Mouse (Mus musculus) midbrain, embryonic 10.5 days (tissue): ENCODE measurements around the gene Lman2. TPM values are rescaled to one million over a fixed set of nuclear protein-coding genes. Genes with fewer than 3 reads are reported as not detected.

Source experiments
- DNase-seq: peaks from one replicate; pipeline ENCODE4 v3.0.0-alpha.2; 2017; ENCODE audit warnings: low spot score
- H3K27ac ChIP-seq: fragments of 300-500 bp; sonication (generic); replicated peaks from 2 replicates; pipeline ENCODE4 v1.5.1; 2016; ENCODE audit warnings: mild to moderate bottlenecking
- H3K27me3 ChIP-seq: fragments of 300-500 bp; sonication (generic); 2 replicates; pipeline ENCODE4 v1.6.1; 2016; ENCODE audit warnings: low read depth, mild to moderate bottlenecking; ENCODE audit not compliant: poor library complexity, severe bottlenecking
- H3K36me3 ChIP-seq: fragments of 300-500 bp; sonication (generic); 2 replicates; pipeline ENCODE4 v1.6.1; 2016; ENCODE audit warnings: mild to moderate bottlenecking, moderate library complexity
- H3K4me1 ChIP-seq: fragments of 300-500 bp; sonication (generic); 2 replicates; pipeline ENCODE4 v1.6.1; 2016
- H3K4me3 ChIP-seq: fragments of 300-500 bp; sonication (generic); 2 replicates; pipeline ENCODE4 v1.5.1; 2016; ENCODE audit warnings: mild to moderate bottlenecking, moderate library complexity
- H3K9me3 ChIP-seq: fragments of 300-500 bp; sonication (generic); replicated peaks from 2 replicates; pipeline ENCODE4 v1.6.1; 2016; ENCODE audit warnings: mild to moderate bottlenecking
- WGBS: fragments of 180-500 bp; shearing (Covaris S2); methylation state at CpG from one replicate; pipeline ENCODE4 v1.1.7; 2016; 5-methylcytosine and 5-hydroxymethylcytosine counted together
- polyA plus RNA-seq: library from polyadenylated mRNA; unstranded; fragments of >200 nt; fragmentation: Nextera tagmentation; extraction: Ambion mirVana; gene quantifications from 2 replicates; pipeline ENCODE4 v1.2.1, GENCODE M21; 2016

Gene Lman2
- polyA plus RNA-seq, 1 experiment from 2014 or later: 107 TPM

GRCm38 (mm10) chr13:55361974-55362452, 570 bp downstream of the Lman2 start:
- Histone ChIP-seq H3K4me1 (peaks cover 25% of the 10 kb centered on the region), H3K27me3 (no peaks in the 10 kb centered on the region), H3K9me3 (no peaks in the 10 kb centered on the region), H3K27ac (peak overlapping the region; percentile 93), H3K36me3 (peaks cover 42% of the 10 kb centered on the region), H3K4me3 (peak overlapping the region; percentile 97)
- 1% methylated on average over 32 of the region's 32 CpGs for WGBS
- DNase-seq: no peak

GRCm38 (mm10) chr13:55361145-55361544, 1.4 kb downstream of the Lman2 start:
- H3K27me3 ChIP-seq: no peaks in the 10 kb centered on the region
- peak overlapping the region; percentile 97 for H3K4me3 ChIP-seq
- H3K27ac ChIP-seq: no peak overlapping the region
- peaks cover 25% of the 10 kb centered on the region for H3K4me1 ChIP-seq
- H3K9me3 ChIP-seq: no peaks in the 10 kb centered on the region
- no peak for DNase-seq
- peaks cover 51% of the 10 kb centered on the region for H3K36me3 ChIP-seq

GRCm38 (mm10) chr13:55346745-55347144, 15.8 kb downstream of the Lman2 start:
- H3K9me3 ChIP-seq: no peaks in the 10 kb centered on the region
- H3K4me1 ChIP-seq: peaks cover 3% of the 10 kb centered on the region; the same call in 1 of the 2 replicates
- WGBS: 94% methylated on average over 11 of the region's 11 CpGs
- DNase-seq: no peak
- H3K27ac ChIP-seq: no peak overlapping the region
- H3K4me3 ChIP-seq: no peak overlapping the region
- H3K36me3 ChIP-seq: peaks cover 78% of the 10 kb centered on the region
- no peaks in the 10 kb centered on the region for H3K27me3 ChIP-seq

GRCm38 (mm10) chr13:55344286-55344685, 18.3 kb downstream of the Lman2 start:
- no peaks in the 10 kb centered on the region for H3K27me3 ChIP-seq
- H3K27ac ChIP-seq: no peak overlapping the region
- no peak overlapping the region for H3K4me3 ChIP-seq
- H3K9me3 ChIP-seq: no peaks in the 10 kb centered on the region
- peaks cover 3% of the 10 kb centered on the region; the same call in 1 of the 2 replicates for H3K4me1 ChIP-seq
- no peak for DNase-seq
- peaks cover 55% of the 10 kb centered on the region for H3K36me3 ChIP-seq
- WGBS: 90% methylated on average over 7 of the region's 7 CpGs

- Histone ChIP-seq H3K4me1 (peaks cover 5% of the 10 kb centered on the region), H3K27ac (no peak overlapping the region), H3K4me3 (no peak overlapping the region), H3K36me3 (peaks cover 38% of the 10 kb centered on the region), H3K9me3 (no peaks in the 10 kb centered on the region), H3K27me3 (no peaks in the 10 kb centered on the region)
- DNase-seq: no peak
- WGBS: 53% methylated on average over 11 of the region's 11 CpGs
These were observed 20.1 kb downstream of the Lman2 start for GRCm38 (mm10) chr13:55342469-55342868.

GRCm38 (mm10) chr13:55339259-55339658, 23.3 kb downstream of the Lman2 start:
- Histone ChIP-seq H3K27ac (no peak overlapping the region), H3K36me3 (peaks cover 6% of the 10 kb centered on the region), H3K9me3 (no peaks in the 10 kb centered on the region), H3K4me3 (no peak overlapping the region), H3K4me1 (peaks cover 10% of the 10 kb centered on the region), H3K27me3 (no peaks in the 10 kb centered on the region)
- DNase-seq: no peak
- WGBS: 45% methylated on average over 2 of the region's 2 CpGs

- 71% methylated on average over 12 of the region's 12 CpGs for WGBS
- H3K27me3 ChIP-seq: no peaks in the 10 kb centered on the region
- no peak overlapping the region for H3K27ac ChIP-seq
- no peak overlapping the region for H3K4me3 ChIP-seq
- H3K36me3 ChIP-seq: no peaks in the 10 kb centered on the region
- no peak for DNase-seq
- peaks cover 10% of the 10 kb centered on the region for H3K4me1 ChIP-seq
- H3K9me3 ChIP-seq: no peaks in the 10 kb centered on the region
These were observed 24.2 kb downstream of the Lman2 start for GRCm38 (mm10) chr13:55338131-55339054.

GRCm38 (mm10) chr13:55337341-55337975, 25.1 kb downstream of the Lman2 start:
- no peak overlapping the region for H3K4me3 ChIP-seq
- peaks cover 7% of the 10 kb centered on the region for H3K4me1 ChIP-seq
- no peaks in the 10 kb centered on the region for H3K36me3 ChIP-seq
- H3K27me3 ChIP-seq: no peaks in the 10 kb centered on the region
- H3K27ac ChIP-seq: no peak overlapping the region
- DNase-seq: no peak
- no peaks in the 10 kb centered on the region for H3K9me3 ChIP-seq
- 75% methylated on average over 10 of the region's 10 CpGs for WGBS

- no peak for DNase-seq
- Histone ChIP-seq H3K4me3 (no peak overlapping the region), H3K27ac (no peak overlapping the region), H3K36me3 (no peaks in the 10 kb centered on the region), H3K4me1 (peaks cover 14% of the 10 kb centered on the region), H3K27me3 (0 out of 2 replicates have a peak, but pooled peaks cover 14% of the 10 kb centered on the region), H3K9me3 (no peaks in the 10 kb centered on the region)
- 84% methylated on average over 4 of the region's 4 CpGs for WGBS
These were observed 26.9 kb downstream of the Lman2 start for GRCm38 (mm10) chr13:55335701-55336100.

- WGBS: 94% methylated on average over 3 of the region's 3 CpGs
- H3K27ac ChIP-seq: no peak overlapping the region
- H3K27me3 ChIP-seq: peaks cover 25% of the 10 kb centered on the region
- DNase-seq: no peak
- peaks cover 45% of the 10 kb centered on the region for H3K4me1 ChIP-seq
- no peaks in the 10 kb centered on the region for H3K9me3 ChIP-seq
- H3K36me3 ChIP-seq: no peaks in the 10 kb centered on the region
- H3K4me3 ChIP-seq: no peak overlapping the region
These were observed 30.3 kb downstream of the Lman2 start for GRCm38 (mm10) chr13:55332331-55332730.

GRCm38 (mm10) chr13:55330567-55331400, 31.8 kb downstream of the Lman2 start:
- peaks cover 46% of the 10 kb centered on the region for H3K4me1 ChIP-seq
- peaks cover 25% of the 10 kb centered on the region for H3K27me3 ChIP-seq
- H3K9me3 ChIP-seq: no peaks in the 10 kb centered on the region
- peak overlapping the region; percentile 77 for H3K4me3 ChIP-seq
- 51% methylated on average over 14 of the region's 14 CpGs for WGBS
- no peak for DNase-seq
- H3K36me3 ChIP-seq: peaks cover 15% of the 10 kb centered on the region
- peak overlapping the region; percentile 98 for H3K27ac ChIP-seq
